Mouse (Mus musculus) myocyte (in vitro differentiated cells): ENCODE measurements at regions not wholly inside any gene's neighbourhood (a gene's known extent, or its start where the extent isn't known, plus 50 kb on each side); places are given as distances from the start of the nearest gene placed in this dataset.

Source experiments
- H3K27me3 ChIP-seq: one replicate; pipeline ENCODE4 v1.6.1; 2011; ENCODE audit not compliant: control insufficient read depth, insufficient read depth, insufficient read length
- H3K36me3 ChIP-seq: one replicate; pipeline ENCODE4 v1.6.1; 2011; ENCODE audit not compliant: control insufficient read depth, insufficient read depth
- H3K4me2 ChIP-seq: one replicate; pipeline ENCODE4 v1.6.1; 2011; ENCODE audit warnings: low read depth, control low read depth
- H3K4me3 ChIP-seq: one replicate; pipeline ENCODE4 v1.5.1; 2011; ENCODE audit warnings: mild to moderate bottlenecking, control low read depth, moderate library complexity
- H3K79me2 ChIP-seq: one replicate; pipeline ENCODE4 v1.6.1; 2011; ENCODE audit not compliant: control insufficient read depth, insufficient read depth
- H3ac ChIP-seq: one replicate; pipeline ENCODE4 v1.6.1; 2011; ENCODE audit not compliant: control insufficient read depth, insufficient read length
- CEBPB ChIP-seq: IDR thresholded peaks from 2 replicates; pipeline ENCODE4 v1.6.1; 2011; ENCODE audit warnings: mild to moderate bottlenecking, moderate library complexity; ENCODE audit not compliant: poor library complexity, insufficient read depth, severe bottlenecking
- E2F4 ChIP-seq: IDR thresholded peaks from one replicate; pipeline ENCODE4 v1.6.1; 2011; ENCODE audit warnings: mild to moderate bottlenecking, control low read depth, moderate library complexity; ENCODE audit not compliant: insufficient read depth
- MAX ChIP-seq: IDR thresholded peaks from one replicate; pipeline ENCODE4 v1.6.1; 2011; ENCODE audit warnings: low read depth, mild to moderate bottlenecking, control low read depth
- MYOD1 ChIP-seq, 3 experiments: IDR thresholded peaks; one replicate each; pipeline ENCODE4 v1.6.1; 2011; ENCODE audit warnings: control low read depth in 2 of 3, low read depth in 2 of 3, mild to moderate bottlenecking in 2 of 3, moderate library complexity in 1 of 3; ENCODE audit not compliant: insufficient read length in 2 of 3, control insufficient read depth in 1 of 3
- MYOG ChIP-seq, 3 experiments: IDR thresholded peaks; one replicate each; pipeline ENCODE4 v1.6.1; 2011; ENCODE audit warnings: control low read depth in 2 of 3, low read depth in 2 of 3, mild to moderate bottlenecking in 2 of 3; ENCODE audit not compliant: insufficient read length in 2 of 3, control insufficient read depth in 1 of 3, insufficient read depth in 1 of 3
- POLR2A ChIP-seq: IDR thresholded peaks from one replicate; pipeline ENCODE4 v1.6.1; 2011; ENCODE audit warnings: low read depth, mild to moderate bottlenecking, control low read depth, moderate library complexity; ENCODE audit not compliant: insufficient read length
- POLR2AphosphoS2 ChIP-seq: IDR thresholded peaks from one replicate; pipeline ENCODE4 v1.6.1; 2011; ENCODE audit warnings: low read depth, control low read depth; ENCODE audit not compliant: insufficient read length
- REST ChIP-seq: IDR thresholded peaks from one replicate; pipeline ENCODE4 v1.6.1; 2011; ENCODE audit warnings: mild to moderate bottlenecking, control low read depth, moderate library complexity; ENCODE audit not compliant: insufficient read depth, insufficient read length
- SRF ChIP-seq: IDR thresholded peaks from one replicate; pipeline ENCODE4 v1.6.1; 2011; ENCODE audit warnings: low read depth; ENCODE audit not compliant: control insufficient read depth, insufficient read length
- TCF12 ChIP-seq: IDR thresholded peaks from one replicate; pipeline ENCODE4 v1.6.1; 2011; ENCODE audit warnings: mild to moderate bottlenecking, control low read depth; ENCODE audit not compliant: poor library complexity, insufficient read depth, severe bottlenecking
- TCF3 ChIP-seq: IDR thresholded peaks from one replicate; pipeline ENCODE4 v1.6.1; 2011; ENCODE audit warnings: low read depth, control low read depth; ENCODE audit not compliant: insufficient read length
- USF1 ChIP-seq: IDR thresholded peaks from one replicate; pipeline ENCODE4 v1.6.1; 2011; ENCODE audit warnings: low read depth, mild to moderate bottlenecking, control low read depth, moderate library complexity

GRCm38 (mm10) chr10:26558118-26558517, 182.3 kb upstream of the L3mbtl3 start:
- Histone ChIP-seq H3K4me2 (no peak overlapping the region), H3ac (no peak overlapping the region), H3K36me3 (no peaks in the 10 kb centered on the region), H3K27me3 (no peaks in the 10 kb centered on the region), H3K79me2 (no peaks in the 10 kb centered on the region), H3K4me3 (no peak overlapping the region)
- TF ChIP-seq E2F4 (no peak), MYOD1 (IDR thresholded peaks at IDR 0.05; ENCODE audit: control insufficient read depth in 1 of 3, insufficient read length in 2 of 3, low read depth in 2 of 3) (no peak), TCF12 (no peak), CEBPB (no peak), REST (no peak), SRF (no peak), POLR2AphosphoS2 (no peak), USF1 (no peak), MAX (no peak), TCF3 (no peak), POLR2A (no peak), MYOG (IDR thresholded peaks at IDR 0.05; ENCODE audit: control insufficient read depth in 1 of 3, insufficient read depth in 1 of 3, insufficient read length in 2 of 3, low read depth in 2 of 3) (no peak)

GRCm38 (mm10) chr10:26559323-26559722, 183.6 kb upstream of the L3mbtl3 start:
- Histone ChIP-seq H3K36me3 (no peaks in the 10 kb centered on the region), H3K4me2 (peak overlapping the region; percentile 51), H3K79me2 (no peaks in the 10 kb centered on the region), H3ac (no peak overlapping the region), H3K4me3 (no peak overlapping the region), H3K27me3 (no peaks in the 10 kb centered on the region)
- TF ChIP-seq TCF3 (no peak), MYOD1 (IDR thresholded peaks at IDR 0.05; ENCODE audit: control insufficient read depth in 1 of 3, insufficient read length in 2 of 3, low read depth in 2 of 3) (no peak)

- no peak overlapping the region for H3K4me3 ChIP-seq
- no peaks in the 10 kb centered on the region for H3K36me3 ChIP-seq
- H3ac ChIP-seq = no peak overlapping the region
- no peaks in the 10 kb centered on the region for H3K27me3 ChIP-seq
- peak overlapping the region; percentile 51 for H3K4me2 ChIP-seq
- TF ChIP-seq SRF (no peak), CEBPB (no peak), REST (no peak), TCF12 (no peak), MAX (no peak), POLR2A (no peak), MYOG (IDR thresholded peaks at IDR 0.05; ENCODE audit: control insufficient read depth in 1 of 3, insufficient read depth in 1 of 3, insufficient read length in 2 of 3, low read depth in 2 of 3) (no peak)
- no peaks in the 10 kb centered on the region for H3K79me2 ChIP-seq
Observed at GRCm38 (mm10) chr10:26560456-26560855, 184.7 kb upstream of the L3mbtl3 start.

GRCm38 (mm10) chr10:26564462-26564861, 188.7 kb upstream of the L3mbtl3 start:
- Histone ChIP-seq H3K79me2 (no peaks in the 10 kb centered on the region), H3K27me3 (no peaks in the 10 kb centered on the region), H3ac (no peak overlapping the region), H3K36me3 (no peaks in the 10 kb centered on the region), H3K4me2 (peak overlapping the region; percentile 53), H3K4me3 (no peak overlapping the region)
- no peak for TF ChIP-seq TCF3
- TF ChIP-seq MYOG (IDR thresholded peaks at IDR 0.05; ENCODE audit: control insufficient read depth in 1 of 3, insufficient read depth in 1 of 3, insufficient read length in 2 of 3, low read depth in 2 of 3) = peak in 1 of 3 experiments; percentile 67
- peak in 2 of 3 experiments; percentile 52 to 65 for TF ChIP-seq MYOD1 (IDR thresholded peaks at IDR 0.05; ENCODE audit: control insufficient read depth in 1 of 3, insufficient read length in 2 of 3, low read depth in 2 of 3)
- no peak for TF ChIP-seq POLR2A
- no peak for TF ChIP-seq POLR2AphosphoS2

- TF ChIP-seq CEBPB (no peak), E2F4 (no peak), SRF (peak; percentile 96)
- H3K79me2 ChIP-seq = no peaks in the 10 kb centered on the region
- H3K36me3 ChIP-seq = no peaks in the 10 kb centered on the region
- H3ac ChIP-seq = no peak overlapping the region
- no peaks in the 10 kb centered on the region for H3K27me3 ChIP-seq
- no peak overlapping the region for H3K4me3 ChIP-seq
- no peak overlapping the region for H3K4me2 ChIP-seq
Observed at GRCm38 (mm10) chr10:26567613-26568012, 185.6 kb upstream of the Arhgap18 start.

GRCm38 (mm10) chr10:26570468-26570867, 182.8 kb upstream of the Arhgap18 start:
- Histone ChIP-seq H3ac (no peak overlapping the region), H3K4me2 (no peak overlapping the region), H3K4me3 (no peak overlapping the region), H3K27me3 (no peaks in the 10 kb centered on the region), H3K36me3 (no peaks in the 10 kb centered on the region), H3K79me2 (no peaks in the 10 kb centered on the region)
- TF ChIP-seq MYOG (IDR thresholded peaks at IDR 0.05; ENCODE audit: control insufficient read depth in 1 of 3, insufficient read depth in 1 of 3, insufficient read length in 2 of 3, low read depth in 2 of 3) (no peak), POLR2AphosphoS2 (no peak), TCF12 (no peak)
